Mouse (Mus musculus): Measurements from ENCODE around the gene Smco3. TPM values are rescaled to one million over a fixed set of nuclear protein-coding genes. Genes with fewer than 3 reads are reported as not detected.

Gene Smco3
- polyA plus RNA-seq, 1 experiment from 2014 or later = 1.6 TPM

DNA sequence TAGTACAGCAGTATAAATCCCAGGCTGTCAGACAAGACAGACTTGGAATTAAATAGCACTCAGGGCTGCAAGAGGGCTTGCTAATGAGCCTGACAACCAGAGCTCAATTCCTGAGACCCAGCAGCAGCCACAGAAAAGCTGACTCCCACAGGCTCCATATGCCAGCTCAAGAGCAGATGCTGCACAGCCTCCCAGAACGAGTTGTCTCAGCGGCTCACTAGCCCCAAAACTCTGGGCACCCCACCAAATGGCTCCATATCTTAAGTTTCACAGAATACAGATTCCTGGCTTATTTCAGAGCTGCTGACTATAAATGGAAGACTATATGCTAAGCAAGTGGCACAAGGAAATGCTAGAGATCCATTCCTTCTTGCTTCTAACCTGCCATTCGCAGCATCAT, 17.7 kb downstream of the Smco3 start:
- TF ChIP-seq CTCF (IDR thresholded peaks at IDR 0.05; ENCODE audit: low read depth) = no peak
- Histone ChIP-seq H3K4me1 (ENCODE audit: insufficient read depth) (no peaks in the 10 kb centered on the region), H3K36me3 (ENCODE audit: insufficient read depth) (peaks cover 97% of the 10 kb centered on the region), H3K9me3 (ENCODE audit: low read depth, low read length) (no peaks in the 10 kb centered on the region), H3K4me3 (ENCODE audit: low read depth, low read length) (no peak overlapping the region), H3K9ac (no peak overlapping the region), H3K27me3 (ENCODE audit: insufficient read depth, low read length) (no peaks in the 10 kb centered on the region), H3K4me2 (no peak overlapping the region), H3K27ac (ENCODE audit: low read depth) (no peak overlapping the region)
- DNase-seq (no peak), ATAC-seq (ENCODE audit: insufficient read depth) (no peak)
- 94% methylated on average over 3 of the region's 3 CpGs for WGBS

DNA sequence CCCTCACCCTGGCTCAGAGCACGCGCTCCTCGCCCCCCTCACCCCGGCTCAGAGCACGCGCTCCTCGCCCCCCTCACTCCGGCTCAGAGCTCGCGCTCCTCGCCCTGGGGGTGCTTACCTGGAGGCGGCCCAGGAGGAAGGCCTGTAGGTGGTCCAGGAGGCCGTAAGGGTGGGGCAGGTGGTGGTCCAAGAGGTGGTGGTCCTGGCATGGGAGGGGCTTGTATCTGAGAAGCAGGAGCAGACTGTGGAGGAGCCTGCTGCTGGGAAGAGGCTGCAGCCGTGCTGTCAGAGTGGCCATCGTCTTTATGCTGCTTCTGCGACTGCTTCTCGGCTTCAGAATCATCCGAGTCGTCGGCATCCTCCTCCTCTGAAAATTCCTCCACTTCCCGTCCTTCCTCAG, 18.4 kb downstream of the Smco3 start:
- H3K27me3 ChIP-seq (ENCODE audit: insufficient read depth, low read length) = no peaks in the 10 kb centered on the region
- no peak overlapping the region for H3K27ac ChIP-seq (ENCODE audit: low read depth)
- H3K4me3 ChIP-seq (ENCODE audit: low read depth, low read length) = no peak overlapping the region
- no peak for ATAC-seq (ENCODE audit: insufficient read depth)
- WGBS = 92% methylated on average over 21 of the region's 21 CpGs
- DNase-seq = no peak
- no peak for TF ChIP-seq CTCF (IDR thresholded peaks at IDR 0.05; ENCODE audit: low read depth)
- no peaks in the 10 kb centered on the region for H3K4me1 ChIP-seq (ENCODE audit: insufficient read depth)
- peaks cover 97% of the 10 kb centered on the region for H3K36me3 ChIP-seq (ENCODE audit: insufficient read depth)
- no peak overlapping the region for H3K4me2 ChIP-seq
- no peaks in the 10 kb centered on the region for H3K9me3 ChIP-seq (ENCODE audit: low read depth, low read length)
- no peak overlapping the region for H3K9ac ChIP-seq

DNA sequence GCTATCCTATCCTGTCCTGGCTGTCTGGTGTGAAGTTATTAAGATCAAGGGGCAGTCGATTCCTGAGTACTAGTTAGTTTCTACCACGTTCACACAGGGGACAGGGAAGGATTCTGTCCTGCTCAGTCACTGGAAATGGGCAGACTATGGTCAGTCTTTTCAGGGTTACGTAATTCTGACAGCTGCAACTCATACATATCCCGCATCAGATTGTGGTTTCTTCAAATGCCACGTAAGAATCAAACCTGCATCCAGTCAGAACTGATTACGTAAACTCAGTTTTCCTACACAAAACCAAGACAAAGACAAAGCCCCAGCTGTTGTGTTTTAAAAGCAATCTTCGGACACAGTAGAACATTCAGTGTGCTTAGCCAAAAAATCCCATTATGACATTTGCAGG, 19.9 kb downstream of the Smco3 start:
- WGBS = 93% methylated on average over 7 of the region's 7 CpGs
- H3K9me3 ChIP-seq (ENCODE audit: low read depth, low read length) = no peaks in the 10 kb centered on the region
- H3K9ac ChIP-seq = no peak overlapping the region
- no peak overlapping the region for H3K4me3 ChIP-seq (ENCODE audit: low read depth, low read length)
- H3K4me1 ChIP-seq (ENCODE audit: insufficient read depth) = no peaks in the 10 kb centered on the region
- ATAC-seq (ENCODE audit: insufficient read depth) (no peak), DNase-seq (no peak)
- no peak overlapping the region for H3K27ac ChIP-seq (ENCODE audit: low read depth)
- no peak for TF ChIP-seq CTCF (IDR thresholded peaks at IDR 0.05; ENCODE audit: low read depth)
- no peak overlapping the region for H3K4me2 ChIP-seq
- no peaks in the 10 kb centered on the region for H3K27me3 ChIP-seq (ENCODE audit: insufficient read depth, low read length)
- H3K36me3 ChIP-seq (ENCODE audit: insufficient read depth) = peaks cover 87% of the 10 kb centered on the region

DNA sequence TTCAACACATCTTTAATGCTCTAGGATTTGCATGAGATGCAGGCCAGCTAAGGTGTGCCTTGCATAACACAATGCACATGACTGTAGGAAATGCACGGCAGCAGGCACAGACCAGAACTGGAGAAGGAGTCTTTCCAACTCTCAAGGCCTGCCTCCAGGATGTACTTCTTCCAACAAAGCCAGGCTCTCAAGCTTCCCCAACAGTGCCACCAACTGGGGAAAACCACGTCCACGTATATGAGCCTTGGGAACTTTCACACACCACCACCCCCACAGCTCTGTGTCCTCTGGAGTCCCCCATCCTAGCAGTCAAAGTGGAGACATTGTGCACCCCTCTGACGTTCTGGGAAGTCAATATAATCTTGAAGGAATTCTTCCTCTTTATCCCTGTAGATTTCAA, 22.1 kb downstream of the Smco3 start:
- 0 out of 2 replicates have a peak, but pooled peaks cover 3% of the 10 kb centered on the region for H3K4me1 ChIP-seq (ENCODE audit: insufficient read depth)
- H3K36me3 ChIP-seq (ENCODE audit: insufficient read depth) = peaks cover 65% of the 10 kb centered on the region
- H3K4me3 ChIP-seq (ENCODE audit: low read depth, low read length) = no peak overlapping the region
- TF ChIP-seq CTCF (IDR thresholded peaks at IDR 0.05; ENCODE audit: low read depth) = peak; percentile 38; the same call in 1 of the 2 replicates
- H3K9me3 ChIP-seq (ENCODE audit: low read depth, low read length) = no peaks in the 10 kb centered on the region
- ATAC-seq (ENCODE audit: insufficient read depth) (no peak), DNase-seq (peak; percentile 69)
- no peak overlapping the region for H3K9ac ChIP-seq
- no peak overlapping the region for H3K27ac ChIP-seq (ENCODE audit: low read depth)
- 31% methylated on average over 4 of the region's 4 CpGs for WGBS
- H3K4me2 ChIP-seq = no peak overlapping the region
- H3K27me3 ChIP-seq (ENCODE audit: insufficient read depth, low read length) = no peaks in the 10 kb centered on the region

DNA sequence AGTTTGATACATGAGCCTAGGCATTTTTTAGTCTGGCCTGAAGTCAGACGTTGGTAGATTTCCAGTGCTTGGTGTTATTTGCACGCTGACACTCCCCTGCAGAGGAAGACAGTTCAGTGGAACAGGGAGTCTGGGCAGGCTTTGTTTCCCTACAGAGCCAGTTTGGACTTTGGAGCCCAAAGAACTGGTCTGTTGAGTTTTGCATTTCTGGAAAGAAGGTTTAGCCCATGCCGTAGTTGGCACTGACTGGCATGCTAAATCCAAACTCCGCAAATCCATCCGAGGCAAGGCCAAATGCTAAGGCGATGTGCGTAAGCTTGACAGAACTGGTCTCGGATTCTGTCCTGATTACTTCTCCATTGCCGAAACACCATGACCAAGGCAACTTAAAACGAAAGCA, 24.1 kb downstream of the Smco3 start:
- DNase-seq (no peak), ATAC-seq (ENCODE audit: insufficient read depth) (no peak)
- H3K36me3 ChIP-seq (ENCODE audit: insufficient read depth) = peaks cover 46% of the 10 kb centered on the region
- no peak overlapping the region for H3K27ac ChIP-seq (ENCODE audit: low read depth)
- H3K27me3 ChIP-seq (ENCODE audit: insufficient read depth, low read length) = no peaks in the 10 kb centered on the region
- H3K4me3 ChIP-seq (ENCODE audit: low read depth, low read length) = no peak overlapping the region
- no peak overlapping the region for H3K4me2 ChIP-seq
- no peak overlapping the region for H3K9ac ChIP-seq
- WGBS = 80% methylated on average over 10 of the region's 10 CpGs
- H3K9me3 ChIP-seq (ENCODE audit: low read depth, low read length) = no peaks in the 10 kb centered on the region
- peaks cover 7% of the 10 kb centered on the region; the same call in 1 of the 2 replicates for H3K4me1 ChIP-seq (ENCODE audit: insufficient read depth)
- TF ChIP-seq CTCF (IDR thresholded peaks at IDR 0.05; ENCODE audit: low read depth) = no peak

DNA sequence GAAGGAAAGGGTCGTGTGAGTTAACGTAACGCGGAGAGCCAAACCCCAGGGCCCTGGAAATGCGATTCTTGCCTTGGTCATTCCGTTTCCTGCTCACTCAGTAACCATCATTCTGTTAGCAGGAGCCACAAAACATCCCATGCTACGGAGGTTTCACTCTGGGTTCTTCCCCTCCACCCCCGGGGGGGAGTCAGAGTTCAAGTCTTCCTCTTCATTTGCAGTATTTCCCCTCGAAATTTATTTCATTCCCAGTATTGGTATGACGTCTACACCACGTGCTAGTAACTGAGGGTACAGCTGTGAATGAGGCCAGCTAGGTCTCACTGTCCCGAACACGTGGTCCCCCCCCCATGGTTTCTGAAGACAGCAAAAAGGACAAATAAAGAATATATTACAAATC, 25.6 kb downstream of the Smco3 start:
- peak overlapping the region; percentile 95 for H3K4me2 ChIP-seq
- H3K4me1 ChIP-seq (ENCODE audit: insufficient read depth) = peaks cover 10% of the 10 kb centered on the region; the same call in 1 of the 2 replicates
- no peaks in the 10 kb centered on the region for H3K9me3 ChIP-seq (ENCODE audit: low read depth, low read length)
- DNase-seq (no peak), ATAC-seq (ENCODE audit: insufficient read depth) (no peak)
- 61% methylated on average over 13 of the region's 13 CpGs for WGBS
- H3K4me3 ChIP-seq (ENCODE audit: low read depth, low read length) = peak overlapping the region; percentile 83
- TF ChIP-seq CTCF (IDR thresholded peaks at IDR 0.05; ENCODE audit: low read depth) = no peak
- peak overlapping the region; percentile 68 for H3K9ac ChIP-seq
- H3K27ac ChIP-seq (ENCODE audit: low read depth) = no peak overlapping the region
- H3K36me3 ChIP-seq (ENCODE audit: insufficient read depth) = peaks cover 33% of the 10 kb centered on the region
- H3K27me3 ChIP-seq (ENCODE audit: insufficient read depth, low read length) = no peaks in the 10 kb centered on the region

DNA sequence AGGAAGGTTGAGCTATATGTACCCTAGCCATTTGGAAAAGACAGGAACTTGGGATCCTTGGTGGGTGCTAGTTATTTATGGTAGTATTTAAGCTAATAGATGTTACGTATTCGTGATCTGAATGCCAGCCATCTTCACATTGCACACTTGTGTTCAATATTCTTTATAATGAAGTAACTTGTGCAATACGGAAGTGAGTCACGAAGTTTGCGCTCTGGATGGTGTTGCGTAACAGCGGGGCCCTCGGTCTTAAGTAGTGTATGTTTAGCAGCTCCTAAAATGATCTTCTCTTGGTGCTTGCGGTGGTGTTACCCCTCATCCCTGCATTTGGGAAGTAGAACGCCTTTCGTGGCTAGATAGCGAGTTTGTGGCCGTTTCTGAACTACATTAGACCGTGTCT, 26.2 kb downstream of the Smco3 start:
- H3K36me3 ChIP-seq (ENCODE audit: insufficient read depth) = peaks cover 27% of the 10 kb centered on the region
- peak; percentile 83 for DNase-seq
- TF ChIP-seq CTCF (IDR thresholded peaks at IDR 0.05; ENCODE audit: low read depth) = no peak
- H3K27me3 ChIP-seq (ENCODE audit: insufficient read depth, low read length) = no peaks in the 10 kb centered on the region
- H3K9ac ChIP-seq = peak overlapping the region; percentile 68
- peak overlapping the region; percentile 95 for H3K4me2 ChIP-seq
- no peaks in the 10 kb centered on the region for H3K9me3 ChIP-seq (ENCODE audit: low read depth, low read length)
- peaks cover 10% of the 10 kb centered on the region; the same call in 1 of the 2 replicates for H3K4me1 ChIP-seq (ENCODE audit: insufficient read depth)
- H3K4me3 ChIP-seq (ENCODE audit: low read depth, low read length) = peak overlapping the region; percentile 83
- no peak overlapping the region for H3K27ac ChIP-seq (ENCODE audit: low read depth)
- WGBS = 15% methylated on average over 14 of the region's 14 CpGs
- no peak for ATAC-seq (ENCODE audit: insufficient read depth)
